Mouse (Mus musculus): ENCODE results near the gene Slco2b1.

DNA sequence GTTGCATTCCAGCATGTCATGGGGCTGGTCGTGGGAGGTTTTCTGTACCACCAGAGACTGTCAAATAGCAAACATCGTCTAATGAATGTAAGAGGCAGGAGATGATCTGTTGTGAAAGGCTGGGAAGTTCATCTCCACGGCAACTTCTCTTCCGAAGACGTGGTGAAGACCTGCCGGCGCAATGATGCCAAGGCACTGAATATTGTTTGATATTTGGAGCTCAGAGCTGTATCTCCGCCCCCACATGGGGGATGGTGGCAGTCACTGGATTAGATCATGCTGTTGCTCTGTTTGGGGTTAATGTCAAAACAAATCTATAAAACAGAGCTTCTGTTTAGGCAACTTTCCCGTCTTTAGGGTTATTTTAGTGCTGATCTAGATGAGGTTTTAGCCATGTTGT lies 28.1 kb upstream of the Slco2b1 start:
- TF ChIP-seq EP300 (IDR thresholded peaks at IDR 0.05; ENCODE audit: low read depth) (no peak), CTCF (IDR thresholded peaks at IDR 0.05; ENCODE audit: low read depth) (no peak)
